Mouse (Mus musculus): Measurements from ENCODE around the gene Foxred2.

- TF ChIP-seq CTCF (IDR thresholded peaks at IDR 0.05; ENCODE audit: low read depth) (peak; percentile 45), EP300 (IDR thresholded peaks at IDR 0.05; ENCODE audit: low read depth) (no peak)
These were observed 33.1 kb downstream of the Foxred2 start for GRCm38 (mm10) chr15:77923267-77924035.

All from liver, postnatal 0 days (tissue).